Mouse (Mus musculus): Measurements from ENCODE around the gene Rpl13a. TPM values are rescaled to one million over a fixed set of nuclear protein-coding genes. Genes with fewer than 3 reads are reported as not detected.

The Rpl13a gene
- polyA plus RNA-seq, 1 experiment, result 1,470 TPM

- Histone ChIP-seq H3K4me1 (ENCODE audit: control insufficient read depth, insufficient read depth, low read length) (no peaks in the 10 kb centered on the region), H3K4me3 (ENCODE audit: insufficient read depth, low read length) (no peak overlapping the region), H3K27ac (ENCODE audit: insufficient read depth, low read length) (no peak overlapping the region)
- no peak for TF ChIP-seq CTCF (IDR thresholded peaks at IDR 0.05; ENCODE audit: extremely low read depth, insufficient read depth, low read length)
- TF ChIP-seq POLR2A (IDR thresholded peaks at IDR 0.05; ENCODE audit: extremely low read depth, insufficient read depth, low read length), result no peak
Measured at GRCm38 (mm10) chr7:45077322-45077721, 51.2 kb downstream of the Rpl13a start.

GRCm38 (mm10) chr7:45076501-45076900, 52.1 kb downstream of the Rpl13a start:
- TF ChIP-seq CTCF (IDR thresholded peaks at IDR 0.05; ENCODE audit: extremely low read depth, insufficient read depth, low read length) (no peak), POLR2A (IDR thresholded peaks at IDR 0.05; ENCODE audit: extremely low read depth, insufficient read depth, low read length) (no peak)
- Histone ChIP-seq H3K27ac (ENCODE audit: insufficient read depth, low read length) (no peak overlapping the region), H3K4me1 (ENCODE audit: control insufficient read depth, insufficient read depth, low read length) (no peaks in the 10 kb centered on the region), H3K4me3 (ENCODE audit: insufficient read depth, low read length) (no peak overlapping the region)

Other genes starting within 250 kb of the Rpl13a start
- gene Med25, start 236.0 kb downstream of the Rpl13a start, polyA plus RNA-seq (2012; rRNA removed), result 121 and 129 TPM in 2 replicates
- gene Fuz, start 232.7 kb downstream of the Rpl13a start, polyA plus RNA-seq (2012; rRNA removed), result 28.6 and 30.7 TPM in 2 replicates
- gene Ap2a1, start 199.3 kb downstream of the Rpl13a start, polyA plus RNA-seq (2012; rRNA removed), result 241 and 247 TPM in 2 replicates
- 1.5 and 2.0 TPM in 2 replicates for gene Tsks, start 185.6 kb downstream of the Rpl13a start, polyA plus RNA-seq (2012; rRNA removed)
- 154 and 164 TPM in 2 replicates for gene Cpt1c, start 153.9 kb downstream of the Rpl13a start, polyA plus RNA-seq (2012; rRNA removed)
- 162 and 169 TPM in 2 replicates for gene Prmt1, start 142.2 kb downstream of the Rpl13a start, polyA plus RNA-seq (2012; rRNA removed)
- gene Irf3, start 131.1 kb downstream of the Rpl13a start, polyA plus RNA-seq (2012; rRNA removed), result 82.4 and 87.4 TPM in 2 replicates
- 6.0 and 6.2 TPM in 2 replicates for gene Bcl2l12, start 130.0 kb downstream of the Rpl13a start, polyA plus RNA-seq (2012; rRNA removed)
- gene Scaf1, start 112.4 kb downstream of the Rpl13a start, polyA plus RNA-seq (2012; rRNA removed), result 126 and 128 TPM in 2 replicates
- gene Rras, start 110.8 kb downstream of the Rpl13a start, polyA plus RNA-seq (2012; rRNA removed), result 34.2 and 38.3 TPM in 2 replicates
- gene Prr12, start 75.9 kb downstream of the Rpl13a start, polyA plus RNA-seq (2012; rRNA removed), result 14.6 and 15.5 TPM in 2 replicates
- 89.5 and 92.3 TPM in 2 replicates for gene Nosip, start 66.3 kb downstream of the Rpl13a start, polyA plus RNA-seq (2012; rRNA removed)
- 21.4 and 23.2 TPM in 2 replicates for gene Prrg2, start 66.1 kb downstream of the Rpl13a start, polyA plus RNA-seq (2012; rRNA removed)
- 12.8 and 13.1 TPM in 2 replicates for gene Rcn3, start 36.5 kb downstream of the Rpl13a start, polyA plus RNA-seq (2012; rRNA removed)
- 30.7 and 37.0 TPM in 2 replicates for gene Fcgrt, start 24.9 kb downstream of the Rpl13a start, polyA plus RNA-seq (2012; rRNA removed)
- gene Rps11, start 4.3 kb downstream of the Rpl13a start, polyA plus RNA-seq (2012; rRNA removed), result 361 and 402 TPM in 2 replicates
- gene Gm45713, start 7.5 kb upstream of the Rpl13a start, polyA plus RNA-seq (2012; rRNA removed), result 0.08 and 0.32 TPM in 2 replicates
- 18.4 and 20.8 TPM in 2 replicates for gene Flt3l, start 7.7 kb upstream of the Rpl13a start, polyA plus RNA-seq (2012; rRNA removed)
- gene Pih1d1, start 25.5 kb upstream of the Rpl13a start, polyA plus RNA-seq (2012; rRNA removed), result 59.4 and 60.2 TPM in 2 replicates
- gene Aldh16a1, start 25.8 kb upstream of the Rpl13a start, polyA plus RNA-seq (2012; rRNA removed), result 8.1 and 10.3 TPM in 2 replicates
- gene Slc17a7, start 35.2 kb upstream of the Rpl13a start, polyA plus RNA-seq (2012; rRNA removed), result 1,033 and 1,121 TPM in 2 replicates
- gene Gfy, start 50.8 kb upstream of the Rpl13a start, polyA plus RNA-seq (2012; rRNA removed), result 0.38 and 0.62 TPM in 2 replicates
- gene Pth2, start 52.2 kb upstream of the Rpl13a start, polyA plus RNA-seq (2012; rRNA removed), result not detected in 2 replicates
- 4.7 and 5.0 TPM in 2 replicates for gene Ccdc155, start 76.1 kb upstream of the Rpl13a start, polyA plus RNA-seq (2012; rRNA removed)
- 41.4 and 47.2 TPM in 2 replicates for gene Dkkl1, start 83.4 kb upstream of the Rpl13a start, polyA plus RNA-seq (2012; rRNA removed)
- gene Tead2, start 87.0 kb upstream of the Rpl13a start, polyA plus RNA-seq (2012; rRNA removed), result 5.0 and 6.4 TPM in 2 replicates
- 10.6 and 11.9 TPM in 2 replicates for gene Cd37, start 110.4 kb upstream of the Rpl13a start, polyA plus RNA-seq (2012; rRNA removed)
- 2.1 TPM in 2 replicates for gene Slc6a16, start 112.3 kb upstream of the Rpl13a start, polyA plus RNA-seq (2012; rRNA removed)
- gene Slc6a21, start 148.8 kb upstream of the Rpl13a start, polyA plus RNA-seq (2012; rRNA removed), result 0.08 and 0.30 TPM in 2 replicates
- 29.1 and 35.1 TPM in 2 replicates for gene Trpm4, start 205.0 kb upstream of the Rpl13a start, polyA plus RNA-seq (2012; rRNA removed)
- gene Hrc, start 206.5 kb upstream of the Rpl13a start, polyA plus RNA-seq (2012; rRNA removed), result 0.35 and 0.55 TPM in 2 replicates
- 164 and 167 TPM in 2 replicates for gene Ppfia3, start 238.3 kb upstream of the Rpl13a start, polyA plus RNA-seq (2012; rRNA removed)
- gene Lin7b, start 241.8 kb upstream of the Rpl13a start, polyA plus RNA-seq (2012; rRNA removed), result 336 TPM in 2 replicates

All from cortical plate, adult 2 months (tissue).